In the genomic region with DNA sequence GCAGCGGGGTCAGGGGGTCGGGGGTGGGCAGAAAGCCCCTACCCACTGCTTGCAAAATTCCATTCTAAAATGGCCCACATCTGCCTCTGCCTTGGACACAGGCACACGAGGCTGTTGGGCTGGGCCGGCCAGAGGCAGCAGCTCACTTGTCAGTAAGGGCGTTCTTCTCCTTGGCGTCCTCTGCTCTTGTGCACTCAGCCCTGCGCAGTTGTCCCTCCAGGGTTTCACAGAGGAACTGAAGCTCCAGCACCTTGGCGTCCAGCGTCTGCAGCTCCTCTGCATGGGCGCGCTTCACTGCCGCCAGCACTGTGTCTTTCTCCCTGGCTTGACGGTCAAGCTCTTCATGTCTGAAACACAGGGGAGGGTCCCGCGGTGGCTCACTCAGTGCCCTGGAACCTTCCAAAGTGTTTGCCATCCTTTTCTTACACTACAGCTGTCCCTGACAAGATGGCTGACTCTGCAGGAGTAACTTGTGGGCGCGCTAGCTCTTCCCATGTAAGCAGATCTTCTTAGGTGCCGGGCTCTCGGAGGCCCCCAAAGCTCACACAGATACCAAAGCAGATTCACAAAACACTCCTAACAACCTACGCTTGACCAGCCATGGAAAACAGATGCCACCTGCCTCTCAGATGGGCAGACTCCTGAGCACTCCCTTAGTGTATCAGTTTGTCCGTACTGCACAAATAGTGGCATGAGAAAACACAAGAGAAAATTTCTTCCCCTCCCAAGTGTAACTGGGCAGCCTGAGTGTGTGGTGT, we compare ENCODE assay signal across 12 mouse cellular contexts. TPM values are rescaled to one million over a fixed set of nuclear protein-coding genes. Genes with fewer than 3 reads are reported as not detected.
DNase-seq lines count a peak whose midpoint lies in the region; ATAC-seq lines count a peak whose summit lies in the region.
"Had no signal": no experiment of that assay in that cellular context is flagged by ENCODE, and none has a peak within 500 bp of the region (broad histone marks: within the 10 kb centered on the region; RNA-seq: fewer than 3 reads in every experiment).

No protein-coding gene starts in this region.

- intact Hi-C loops in left cerebral cortex, postnatal 25 days (cut with DNase I), result no loop called here

- H3K9me3 ChIP-seq in megakaryocyte, embryonic 14.5 days, result no peaks in the 10 kb centered on the region
- H3K9me3 ChIP-seq in embryonic facial prominence, embryonic 10.5 days, result no peaks in the 10 kb centered on the region

- peak overlapping the region; percentile 42 for H3K4me3 ChIP-seq in megakaryocyte, embryonic 14.5 days (replicated peaks)
- H3K4me3 ChIP-seq in embryonic facial prominence, embryonic 10.5 days, result no peak overlapping the region

- WGBS in embryonic facial prominence, embryonic 10.5 days, result 81% methylated on average over 21 of the region's 21 CpGs

- H3K27ac ChIP-seq in embryonic facial prominence, embryonic 10.5 days (replicated peaks), result 0 out of 2 replicates have a peak overlapping the region, but pooled peaks have one; percentile 30
- H3K27ac ChIP-seq: macrophage had no signal

- ATAC-seq in megakaryocyte, adult 5-6 weeks (ENCODE audit: poor library complexity, severe bottlenecking), result no peak
- ATAC-seq in activated CD4-positive, CD25-positive, alpha-beta regulatory T cell, adult 4 months, result no peak
- ATAC-seq: forebrain, embryonic 14.5 days had no signal

- peaks cover 34% of the 10 kb centered on the region for H3K36me3 ChIP-seq in megakaryocyte, embryonic 14.5 days (replicated peaks; ENCODE audit: low read length)
- H3K36me3 ChIP-seq in embryonic facial prominence, embryonic 10.5 days (replicated peaks), result peaks cover 40% of the 10 kb centered on the region

- no peaks in the 10 kb centered on the region for H3K27me3 ChIP-seq in megakaryocyte, embryonic 14.5 days (replicated peaks)
- no peaks in the 10 kb centered on the region for H3K27me3 ChIP-seq in embryonic facial prominence, embryonic 10.5 days (replicated peaks; ENCODE audit: low read depth, poor library complexity, severe bottlenecking)

- DNase-seq in embryonic facial prominence, embryonic 10.5 days (ENCODE audit: low spot score), result no peak
- DNase-seq in kidney, postnatal 25 days, result peak; percentile 20 to 53
- DNase-seq in urinary bladder, adult 18-20 months (ENCODE audit: low spot score in 2 of 2), result no peak
- no peak for DNase-seq in left cerebral cortex, postnatal 25 days (ENCODE audit: low spot score in 2 of 2)
- DNase-seq: cerebellum, adult 2 months; gastrocnemius, postnatal 25 days; heart, postnatal 4 days had no signal

- peaks cover 76% of the 10 kb centered on the region for H3K4me1 ChIP-seq in megakaryocyte, embryonic 14.5 days
- no peaks in the 10 kb centered on the region for H3K4me1 ChIP-seq in embryonic facial prominence, embryonic 10.5 days

RNA-seq across cellular contexts. Expression of a gene that starts 30.8 kb away (rescaled TPM):
- polyA plus RNA-seq in megakaryocyte, embryonic 14.5 days (2012; ENCODE audit: insufficient read depth, low replicate concordance), result 2.0 TPM in 1 of 2 replicates, not detected in the other
- 0.30 and 1.2 TPM in 2 replicates for total RNA-seq in megakaryocyte, adult 5-6 weeks (2015)
- 2.1 and 2.4 TPM in 2 replicates for total RNA-seq in megakaryocyte, adult 5-6 weeks (2017)
- polyA plus RNA-seq in embryonic facial prominence, embryonic 10.5 days (2016; fragmentation: Nextera tagmentation; extraction: Ambion mirVana), result 6.5 and 6.8 TPM in 2 replicates
- under 1 TPM; 0.41 to 0.46 TPM for polyA plus RNA-seq in activated CD4-positive, CD25-positive, alpha-beta regulatory T cell, adult 4 months (2017; shearing (Covaris generic))
- 1 to 10 TPM; 6.7 to 8.0 TPM for total RNA-seq in left cerebral cortex, postnatal 25 days (2021)

RNA-seq across cellular contexts. Expression of a gene that starts 46.4 kb away (rescaled TPM):
- polyA plus RNA-seq in megakaryocyte, embryonic 14.5 days (2012; ENCODE audit: insufficient read depth, low replicate concordance), result 673 and 816 TPM in 2 replicates
- 21.4 and 24.6 TPM in 2 replicates for total RNA-seq in megakaryocyte, adult 5-6 weeks (2015)
- total RNA-seq in megakaryocyte, adult 5-6 weeks (2017), result 35.2 and 40.7 TPM in 2 replicates
- polyA plus RNA-seq in embryonic facial prominence, embryonic 10.5 days (2016; fragmentation: Nextera tagmentation; extraction: Ambion mirVana), result 131 and 182 TPM in 2 replicates
- 1 to 10 TPM; 3.8 to 4.0 TPM for polyA plus RNA-seq in activated CD4-positive, CD25-positive, alpha-beta regulatory T cell, adult 4 months (2017; shearing (Covaris generic))
- total RNA-seq in left cerebral cortex, postnatal 25 days (2021), result 1 to 10 TPM; 4.4 to 4.6 TPM

Comparison
In these comparisons a context has a peak if more than half of its experiments do, and no peak if none do; other contexts are left out.
1. DNase-seq: peak in kidney, postnatal 25 days (2 of 2); none in embryonic facial prominence, embryonic 10.5 days (single experiment), urinary bladder, adult 18-20 months (0 of 2) and left cerebral cortex, postnatal 25 days (0 of 2).
2. RNA of a gene that starts 46.4 kb away (polyA plus RNA-seq): 673 to 816 TPM in megakaryocyte, embryonic 14.5 days and 131 to 182 TPM in embryonic facial prominence, embryonic 10.5 days; 3.8 to 4.0 TPM in activated CD4-positive, CD25-positive, alpha-beta regulatory T cell, adult 4 months; every median in the first group is over 10 times any median in the second.